Mouse (Mus musculus): Measurements from ENCODE around the gene Cryba1. TPM values are rescaled to one million over a fixed set of nuclear protein-coding genes. Genes with fewer than 3 reads are reported as not detected.

The Cryba1 gene
- polyA plus RNA-seq, 1 experiment from 2014 or later = 0.24 TPM

- no peaks in the 10 kb centered on the region for H3K9me3 ChIP-seq (replicated peaks; ENCODE audit: control insufficient read depth, low read length, poor library complexity, severe bottlenecking)
- 0 out of 2 replicates have a peak, but pooled peaks cover 2% of the 10 kb centered on the region for H3K4me1 ChIP-seq (ENCODE audit: control insufficient read depth, insufficient read depth, low read length)
- H3K27ac ChIP-seq (ENCODE audit: low read length) = no peak overlapping the region
- no peak overlapping the region for H3K4me3 ChIP-seq (ENCODE audit: low read depth, low read length)
- H3K27me3 ChIP-seq (ENCODE audit: control insufficient read depth, insufficient read depth, low read depth, low read length) = no peaks in the 10 kb centered on the region
- H3K4me2 ChIP-seq (ENCODE audit: low read length) = no peak overlapping the region
- no peak overlapping the region for H3K9ac ChIP-seq (ENCODE audit: low read depth, low read length)
- H3K36me3 ChIP-seq (ENCODE audit: control insufficient read depth, insufficient read depth, low read length) = no peaks in the 10 kb centered on the region
- no peak for ATAC-seq
- WGBS = 1% methylated on average over 6 of the region's 6 CpGs
Observed at GRCm38 (mm10) chr11:77737289-77737688, 12.2 kb upstream of the Cryba1 start.

- 51% methylated on average over 2 of the region's 2 CpGs for WGBS
- Histone ChIP-seq H3K27me3 (ENCODE audit: control insufficient read depth, insufficient read depth, low read depth, low read length) (no peaks in the 10 kb centered on the region), H3K4me2 (ENCODE audit: low read length) (no peak overlapping the region), H3K4me1 (ENCODE audit: control insufficient read depth, insufficient read depth, low read length) (no peaks in the 10 kb centered on the region), H3K27ac (ENCODE audit: low read length) (no peak overlapping the region), H3K9me3 (replicated peaks; ENCODE audit: control insufficient read depth, low read length, poor library complexity, severe bottlenecking) (no peaks in the 10 kb centered on the region; the same call in 1 of the 2 replicates), H3K9ac (ENCODE audit: low read depth, low read length) (no peak overlapping the region), H3K4me3 (ENCODE audit: low read depth, low read length) (no peak overlapping the region), H3K36me3 (ENCODE audit: control insufficient read depth, insufficient read depth, low read length) (no peaks in the 10 kb centered on the region)
- ATAC-seq = no peak
Observed at GRCm38 (mm10) chr11:77728587-77728986, 3.5 kb upstream of the Cryba1 start.

- H3K9ac ChIP-seq (ENCODE audit: low read depth, low read length) = no peak overlapping the region
- ATAC-seq = no peak
- no peak overlapping the region for H3K4me3 ChIP-seq (ENCODE audit: low read depth, low read length)
- H3K4me2 ChIP-seq (ENCODE audit: low read length) = no peak overlapping the region
- no peaks in the 10 kb centered on the region for H3K36me3 ChIP-seq (ENCODE audit: control insufficient read depth, insufficient read depth, low read length)
- H3K27me3 ChIP-seq (ENCODE audit: control insufficient read depth, insufficient read depth, low read depth, low read length) = no peaks in the 10 kb centered on the region
- 66% methylated on average over 7 of the region's 7 CpGs for WGBS
- no peak overlapping the region for H3K27ac ChIP-seq (ENCODE audit: low read length)
- H3K9me3 ChIP-seq (replicated peaks; ENCODE audit: control insufficient read depth, low read length, poor library complexity, severe bottlenecking) = no peaks in the 10 kb centered on the region; the same call in 1 of the 2 replicates
- no peaks in the 10 kb centered on the region for H3K4me1 ChIP-seq (ENCODE audit: control insufficient read depth, insufficient read depth, low read length)
Observed at GRCm38 (mm10) chr11:77724766-77725165, 317 bp downstream of the Cryba1 start.

GRCm38 (mm10) chr11:77721389-77721788, 3.7 kb downstream of the Cryba1 start:
- no peaks in the 10 kb centered on the region for H3K4me1 ChIP-seq (ENCODE audit: control insufficient read depth, insufficient read depth, low read length)
- no peak overlapping the region for H3K27ac ChIP-seq (ENCODE audit: low read length)
- H3K36me3 ChIP-seq (ENCODE audit: control insufficient read depth, insufficient read depth, low read length) = no peaks in the 10 kb centered on the region
- no peak overlapping the region for H3K4me2 ChIP-seq (ENCODE audit: low read length)
- H3K27me3 ChIP-seq (ENCODE audit: control insufficient read depth, insufficient read depth, low read depth, low read length) = no peaks in the 10 kb centered on the region
- H3K4me3 ChIP-seq (ENCODE audit: low read depth, low read length) = no peak overlapping the region
- ATAC-seq = no peak
- H3K9me3 ChIP-seq (replicated peaks; ENCODE audit: control insufficient read depth, low read length, poor library complexity, severe bottlenecking) = no peaks in the 10 kb centered on the region; the same call in 1 of the 2 replicates
- no peak overlapping the region for H3K9ac ChIP-seq (ENCODE audit: low read depth, low read length)
- 94% methylated on average over 4 of the region's 4 CpGs for WGBS

GRCm38 (mm10) chr11:77719055-77719454, 6.0 kb downstream of the Cryba1 start:
- no peaks in the 10 kb centered on the region for H3K9me3 ChIP-seq (replicated peaks; ENCODE audit: control insufficient read depth, low read length, poor library complexity, severe bottlenecking)
- no peak overlapping the region for H3K27ac ChIP-seq (ENCODE audit: low read length)
- 95% methylated on average over 2 of the region's 2 CpGs for WGBS
- H3K27me3 ChIP-seq (ENCODE audit: control insufficient read depth, insufficient read depth, low read depth, low read length) = no peaks in the 10 kb centered on the region
- ATAC-seq = no peak
- no peak overlapping the region for H3K9ac ChIP-seq (ENCODE audit: low read depth, low read length)
- no peak overlapping the region for H3K4me2 ChIP-seq (ENCODE audit: low read length)
- H3K4me1 ChIP-seq (ENCODE audit: control insufficient read depth, insufficient read depth, low read length) = no peaks in the 10 kb centered on the region
- no peak overlapping the region for H3K4me3 ChIP-seq (ENCODE audit: low read depth, low read length)
- H3K36me3 ChIP-seq (ENCODE audit: control insufficient read depth, insufficient read depth, low read length) = no peaks in the 10 kb centered on the region

GRCm38 (mm10) chr11:77713736-77714135, 11.3 kb downstream of the Cryba1 start:
- WGBS = 97% methylated on average over 3 of the region's 3 CpGs
- no peak overlapping the region for H3K4me2 ChIP-seq (ENCODE audit: low read length)
- H3K9ac ChIP-seq (ENCODE audit: low read depth, low read length) = no peak overlapping the region
- H3K27ac ChIP-seq (ENCODE audit: low read length) = no peak overlapping the region
- no peaks in the 10 kb centered on the region for H3K36me3 ChIP-seq (ENCODE audit: control insufficient read depth, insufficient read depth, low read length)
- no peaks in the 10 kb centered on the region for H3K9me3 ChIP-seq (replicated peaks; ENCODE audit: control insufficient read depth, low read length, poor library complexity, severe bottlenecking)
- ATAC-seq = no peak
- no peak overlapping the region for H3K4me3 ChIP-seq (ENCODE audit: low read depth, low read length)
- no peaks in the 10 kb centered on the region for H3K4me1 ChIP-seq (ENCODE audit: control insufficient read depth, insufficient read depth, low read length)
- H3K27me3 ChIP-seq (ENCODE audit: control insufficient read depth, insufficient read depth, low read depth, low read length) = no peaks in the 10 kb centered on the region

- no peaks in the 10 kb centered on the region for H3K27me3 ChIP-seq (ENCODE audit: control insufficient read depth, insufficient read depth, low read depth, low read length)
- no peak overlapping the region for H3K27ac ChIP-seq (ENCODE audit: low read length)
- H3K4me3 ChIP-seq (ENCODE audit: low read depth, low read length) = no peak overlapping the region
- WGBS = 78% methylated on average over 3 of the region's 3 CpGs
- no peak for ATAC-seq
- no peak overlapping the region for H3K9ac ChIP-seq (ENCODE audit: low read depth, low read length)
- H3K36me3 ChIP-seq (ENCODE audit: control insufficient read depth, insufficient read depth, low read length) = no peaks in the 10 kb centered on the region
- no peaks in the 10 kb centered on the region for H3K4me1 ChIP-seq (ENCODE audit: control insufficient read depth, insufficient read depth, low read length)
- no peaks in the 10 kb centered on the region for H3K9me3 ChIP-seq (replicated peaks; ENCODE audit: control insufficient read depth, low read length, poor library complexity, severe bottlenecking)
- no peak overlapping the region for H3K4me2 ChIP-seq (ENCODE audit: low read length)
Observed at GRCm38 (mm10) chr11:77709039-77709438, 16.0 kb downstream of the Cryba1 start.

GRCm38 (mm10) chr11:77705920-77706319, 19.2 kb downstream of the Cryba1 start:
- ATAC-seq = no peak
- Histone ChIP-seq H3K9ac (ENCODE audit: low read depth, low read length) (no peak overlapping the region), H3K36me3 (ENCODE audit: control insufficient read depth, insufficient read depth, low read length) (no peaks in the 10 kb centered on the region), H3K27ac (ENCODE audit: low read length) (no peak overlapping the region), H3K4me1 (ENCODE audit: control insufficient read depth, insufficient read depth, low read length) (no peaks in the 10 kb centered on the region), H3K4me2 (ENCODE audit: low read length) (no peak overlapping the region), H3K9me3 (replicated peaks; ENCODE audit: control insufficient read depth, low read length, poor library complexity, severe bottlenecking) (no peaks in the 10 kb centered on the region), H3K4me3 (ENCODE audit: low read depth, low read length) (no peak overlapping the region), H3K27me3 (ENCODE audit: control insufficient read depth, insufficient read depth, low read depth, low read length) (no peaks in the 10 kb centered on the region)
- WGBS = 97% methylated on average over 3 of the region's 3 CpGs

- ATAC-seq = no peak
- Histone ChIP-seq H3K4me3 (ENCODE audit: low read depth, low read length) (no peak overlapping the region), H3K9me3 (replicated peaks; ENCODE audit: control insufficient read depth, low read length, poor library complexity, severe bottlenecking) (no peaks in the 10 kb centered on the region), H3K9ac (ENCODE audit: low read depth, low read length) (no peak overlapping the region), H3K36me3 (ENCODE audit: control insufficient read depth, insufficient read depth, low read length) (peaks cover 13% of the 10 kb centered on the region), H3K27ac (ENCODE audit: low read length) (no peak overlapping the region), H3K27me3 (ENCODE audit: control insufficient read depth, insufficient read depth, low read depth, low read length) (no peaks in the 10 kb centered on the region), H3K4me1 (ENCODE audit: control insufficient read depth, insufficient read depth, low read length) (peaks cover 7% of the 10 kb centered on the region), H3K4me2 (ENCODE audit: low read length) (no peak overlapping the region)
- 75% methylated on average over 2 of the region's 2 CpGs for WGBS
Observed at GRCm38 (mm10) chr11:77697232-77697631, 27.9 kb downstream of the Cryba1 start.
